Mouse (Mus musculus): ENCODE measurements around the gene Krtcap2.

Krtcap2 gene

GRCm38 (mm10) chr3:89282291-89282643 is 36.5 kb downstream of the Krtcap2 start:
- DNase-seq, result no peak

- DNase-seq, result no peak
Observed at GRCm38 (mm10) chr3:89284261-89284660, 38.5 kb downstream of the Krtcap2 start.

GRCm38 (mm10) chr3:89285526-89285925 is 39.8 kb downstream of the Krtcap2 start:
- DNase-seq, result no peak

- no peak for DNase-seq
Observed at GRCm38 (mm10) chr3:89287286-89287685, 41.5 kb downstream of the Krtcap2 start.

- no peak for DNase-seq
Observed at GRCm38 (mm10) chr3:89288503-89288928, 42.8 kb downstream of the Krtcap2 start.

GRCm38 (mm10) chr3:89291874-89292273 is 46.1 kb downstream of the Krtcap2 start:
- DNase-seq, result no peak

GRCm38 (mm10) chr3:89292303-89292702 is 46.5 kb downstream of the Krtcap2 start:
- no peak for DNase-seq

- DNase-seq, result no peak
Observed at GRCm38 (mm10) chr3:89293247-89293918, 47.6 kb downstream of the Krtcap2 start.

GRCm38 (mm10) chr3:89294195-89294594 is 48.4 kb downstream of the Krtcap2 start:
- DNase-seq, result no peak

GRCm38 (mm10) chr3:89295685-89296230 is 50.0 kb downstream of the Krtcap2 start:
- DNase-seq, result no peak

- DNase-seq, result no peak
Observed at GRCm38 (mm10) chr3:89296761-89297396, 51.1 kb downstream of the Krtcap2 start.

GRCm38 (mm10) chr3:89298908-89299307 is 53.1 kb downstream of the Krtcap2 start:
- DNase-seq, result no peak

GRCm38 (mm10) chr3:89299499-89299898 is 53.7 kb downstream of the Krtcap2 start:
- DNase-seq, result no peak
